In genomic region chr1:38987865-38988211, GRCm38 (mm10) we compare ENCODE assay signal across 8 mouse cellular contexts. TPM values are rescaled to one million over a fixed set of nuclear protein-coding genes. Genes with fewer than 3 reads are reported as not detected.
DNase-seq lines count a peak whose midpoint lies in the region; ATAC-seq and TF ChIP-seq lines count a peak whose summit lies in the region.

No protein-coding gene starts in this region.

- peak overlapping the region; percentile 68 for H3K9ac ChIP-seq in lung, embryonic 15.5 days
- H3K9ac ChIP-seq in limb, embryonic 14.5 days (ENCODE audit: low read depth, low read length, severe bottlenecking), result peak overlapping the region; percentile 72
- peak overlapping the region; percentile 55 for H3K9ac ChIP-seq in stomach, embryonic 14.5 days (replicated peaks; ENCODE audit: low read depth, low read length)

- TF ChIP-seq POLR2A in limb, embryonic 14.5 days (IDR thresholded peaks at IDR 0.05; ENCODE audit: borderline replicate concordance, extremely low read depth, insufficient read depth, insufficient read length), result 0 out of 2 replicates have a peak, but pooled peaks have one; percentile 21

- H3K9me3 ChIP-seq in lung, embryonic 15.5 days, result no peaks in the 10 kb centered on the region
- no peaks in the 10 kb centered on the region for H3K9me3 ChIP-seq in limb, embryonic 14.5 days (ENCODE audit: control insufficient read depth, low read length)
- H3K9me3 ChIP-seq in stomach, embryonic 14.5 days (ENCODE audit: control insufficient read depth, low read depth, low read length), result no peaks in the 10 kb centered on the region

- H3K4me1 ChIP-seq in lung, embryonic 15.5 days, result peaks cover 15% of the 10 kb centered on the region
- peaks cover 5% of the 10 kb centered on the region for H3K4me1 ChIP-seq in limb, embryonic 14.5 days (ENCODE audit: control insufficient read depth, insufficient read depth, low read length)
- no peaks in the 10 kb centered on the region; the same call in 1 of the 2 replicates for H3K4me1 ChIP-seq in stomach, embryonic 14.5 days (ENCODE audit: control insufficient read depth, insufficient read depth, low read length)

- no peaks in the 10 kb centered on the region for H3K27me3 ChIP-seq in lung, embryonic 15.5 days
- no peaks in the 10 kb centered on the region for H3K27me3 ChIP-seq in limb, embryonic 14.5 days (ENCODE audit: control insufficient read depth, insufficient read depth, low read length)
- H3K27me3 ChIP-seq in stomach, embryonic 14.5 days (ENCODE audit: control insufficient read depth, insufficient read depth, low read length), result no peaks in the 10 kb centered on the region

- under 1% methylated on average over 25 of the region's 25 CpGs for WGBS in lung, embryonic 15.5 days
- WGBS in limb, embryonic 14.5 days, result 2% methylated on average over 15 of the region's 25 CpGs
- WGBS in stomach, embryonic 14.5 days, result 0% methylated on average over 25 of the region's 25 CpGs

- H3K36me3 ChIP-seq in lung, embryonic 15.5 days, result peaks cover 8% of the 10 kb centered on the region
- peaks cover 14% of the 10 kb centered on the region; the same call in 1 of the 2 replicates for H3K36me3 ChIP-seq in limb, embryonic 14.5 days (ENCODE audit: control insufficient read depth, insufficient read depth, low read length)
- peaks cover 13% of the 10 kb centered on the region; the same call in 1 of the 2 replicates for H3K36me3 ChIP-seq in stomach, embryonic 14.5 days (ENCODE audit: control insufficient read depth, insufficient read depth, low read length)

- H3K27ac ChIP-seq in lung, embryonic 15.5 days, result peak overlapping the region; percentile 85
- peak overlapping the region; percentile 85 for H3K27ac ChIP-seq in limb, embryonic 14.5 days (replicated peaks; ENCODE audit: low read depth, low read length)
- H3K27ac ChIP-seq in stomach, embryonic 14.5 days (ENCODE audit: low read length), result peak overlapping the region; percentile 48; the same call in 1 of the 2 replicates

- ATAC-seq in lung, embryonic 15.5 days (ENCODE audit: borderline replicate concordance, extremely low read depth, low FRiP score, low TSS enrichment), result peak; percentile 90
- peak; percentile 88 for ATAC-seq in erythroblast, adult 5-6 weeks (replicated peaks; ENCODE audit: low FRiP score, poor library complexity, severe bottlenecking)
- ATAC-seq in limb, embryonic 14.5 days (ENCODE audit: low FRiP score, low read depth), result peak; percentile 79
- ATAC-seq in stomach, embryonic 14.5 days (ENCODE audit: insufficient number of reproducible peaks, insufficient read depth, low FRiP score, low read depth), result peak; percentile 84

- peak overlapping the region; percentile 71 for H3K4me3 ChIP-seq in lung, embryonic 15.5 days
- H3K4me3 ChIP-seq in limb, embryonic 14.5 days (replicated peaks; ENCODE audit: low read length), result peak overlapping the region; percentile 82
- peak overlapping the region; percentile 65 for H3K4me3 ChIP-seq in stomach, embryonic 14.5 days (ENCODE audit: low read depth, low read length)

- H3K4me2 ChIP-seq in lung, embryonic 15.5 days, result peak overlapping the region; percentile 73
- H3K4me2 ChIP-seq in limb, embryonic 14.5 days (replicated peaks; ENCODE audit: low read depth, low read length, severe bottlenecking), result peak overlapping the region; percentile 61
- H3K4me2 ChIP-seq in stomach, embryonic 14.5 days (replicated peaks; ENCODE audit: low read depth, low read length), result peak overlapping the region; percentile 84

- DNase-seq in lung, postnatal 4 days, result no peak
- DNase-seq in limb, embryonic 14.5 days (ENCODE audit: low spot score), result no peak
- no peak for DNase-seq in thymus, adult 18-20 months
- DNase-seq in natural killer cell, adult 2 months (ENCODE audit: low spot score in 2 of 2), result no peak
- DNase-seq in layer of hippocampus, postnatal 36 days, result no peak

RNA-seq across cellular contexts. Expression of gene Pdcl3, which starts 2.4 kb away (rescaled TPM):
- 168 and 173 TPM in 2 replicates for polyA plus RNA-seq in lung, embryonic 15.5 days (2015; fragmentation: Nextera tagmentation; extraction: Ambion mirVana)
- 21.7 and 21.9 TPM in 2 replicates for total RNA-seq in erythroblast, adult 5-6 weeks (2015; ENCODE audit: low replicate concordance)
- total RNA-seq in erythroblast, adult 5-6 weeks (2017; ENCODE audit: low replicate concordance), result 14.6 and 17.1 TPM in 2 replicates
- 62.7 and 85.8 TPM in 2 replicates for polyA plus RNA-seq in limb, embryonic 14.5 days (2012; rRNA removed)
- 143 and 149 TPM in 2 replicates for polyA plus RNA-seq in limb, embryonic 14.5 days (2014; fragmentation: Nextera tagmentation; extraction: Ambion mirVana)
- polyA plus RNA-seq in stomach, embryonic 14.5 days (2014; fragmentation: Nextera tagmentation; extraction: Ambion mirVana), result 166 and 171 TPM in 2 replicates
- 10 to 100 TPM; 32.5 to 35.9 TPM for total RNA-seq in layer of hippocampus, postnatal 36 days (2021)

RNA-seq across cellular contexts. Expression of gene Nms, which starts 48.9 kb away (rescaled TPM):
- polyA plus RNA-seq in lung, embryonic 15.5 days (2015; fragmentation: Nextera tagmentation; extraction: Ambion mirVana), result not detected in 2 replicates
- not detected in 2 replicates for total RNA-seq in erythroblast, adult 5-6 weeks (2015; ENCODE audit: low replicate concordance)
- not detected in 2 replicates for total RNA-seq in erythroblast, adult 5-6 weeks (2017; ENCODE audit: low replicate concordance)
- polyA plus RNA-seq in limb, embryonic 14.5 days (2012; rRNA removed), result not detected in 2 replicates
- not detected in 2 replicates for polyA plus RNA-seq in limb, embryonic 14.5 days (2014; fragmentation: Nextera tagmentation; extraction: Ambion mirVana)
- polyA plus RNA-seq in stomach, embryonic 14.5 days (2014; fragmentation: Nextera tagmentation; extraction: Ambion mirVana), result not detected in 2 replicates
- total RNA-seq in layer of hippocampus, postnatal 36 days (2021), result not detected
